Mouse (Mus musculus): ENCODE data around the gene Paqr9. TPM values are rescaled to one million over a fixed set of nuclear protein-coding genes. Genes with fewer than 3 reads are reported as not detected.
"Not testable (repeated sequence)": the region's sequence is repeated elsewhere in the genome, so short reads cannot be mapped to it uniquely, and the experiment has no call there.

The Paqr9 gene
- polyA plus RNA-seq (2014; fragmentation: Nextera tagmentation; extraction: Ambion mirVana): 0.17 TPM in 2 replicates

- H3K27me3 ChIP-seq (ENCODE audit: control insufficient read depth, insufficient read depth, low read length): peaks cover 43% of the 10 kb centered on the region
- no peaks in the 10 kb centered on the region for H3K9me3 ChIP-seq (ENCODE audit: control insufficient read depth, low read length)
- under 1% methylated on average over 51 of the region's 118 CpGs for WGBS
- no peaks in the 10 kb centered on the region for H3K36me3 ChIP-seq (ENCODE audit: control insufficient read depth, insufficient read depth, low read length)
- ATAC-seq (ENCODE audit: insufficient number of reproducible peaks, low FRiP score, low TSS enrichment, low read depth) (peak; percentile 51; the same call in 1 of the 2 replicates), DNase-seq (ENCODE audit: low spot score) (peak; percentile 57)
- peak within 1 kb of the TSS; percentile 61 for H3K9ac ChIP-seq (ENCODE audit: low read length)
- H3K4me1 ChIP-seq (ENCODE audit: control insufficient read depth, insufficient read depth, low read length): peaks cover 3% of the 10 kb centered on the region
- peak within 1 kb of the TSS; percentile 52 for H3K4me3 ChIP-seq (ENCODE audit: low read depth, low read length)
- H3K4me2 ChIP-seq (ENCODE audit: low read depth, severe bottlenecking): peak within 1 kb of the TSS; percentile 96
- H3K27ac ChIP-seq (replicated peaks; ENCODE audit: low read depth, low read length): no peak within 1 kb of the TSS
These were observed at the start of gene Paqr9 for GRCm38 (mm10) chr9:95559059-95559935. Paqr9 (plus strand) TSS chr9:95559657.

- DNase-seq (ENCODE audit: low spot score) (no peak), ATAC-seq (ENCODE audit: insufficient number of reproducible peaks, low FRiP score, low TSS enrichment, low read depth) (no peak; the same call in 1 of the 2 replicates)
- peaks cover 12% of the 10 kb centered on the region for H3K4me1 ChIP-seq (ENCODE audit: control insufficient read depth, insufficient read depth, low read length)
- H3K27ac ChIP-seq (replicated peaks; ENCODE audit: low read depth, low read length): no peak overlapping the region
- no peaks in the 10 kb centered on the region for H3K27me3 ChIP-seq (ENCODE audit: control insufficient read depth, insufficient read depth, low read length)
- peak overlapping the region; percentile 95 for H3K9ac ChIP-seq (ENCODE audit: low read length)
- 6% methylated on average over 21 of the region's 21 CpGs for WGBS
- H3K4me3 ChIP-seq (ENCODE audit: low read depth, low read length): peak overlapping the region; percentile 99
- H3K9me3 ChIP-seq (ENCODE audit: control insufficient read depth, low read length): no peaks in the 10 kb centered on the region
- no peaks in the 10 kb centered on the region for H3K36me3 ChIP-seq (ENCODE audit: control insufficient read depth, insufficient read depth, low read length)
- peak overlapping the region; percentile 78 for H3K4me2 ChIP-seq (ENCODE audit: low read depth, severe bottlenecking)
These were observed 48.6 kb upstream of the Paqr9 start for GRCm38 (mm10) chr9:95510693-95511404.

GRCm38 (mm10) chr9:95511472-95512330, 47.8 kb upstream of the Paqr9 start, which contains the start of gene U2surp:
U2surp (minus strand) TSS chr9:95511996.
- H3K27me3 ChIP-seq (ENCODE audit: control insufficient read depth, insufficient read depth, low read length): no peaks in the 10 kb centered on the region
- peak within 1 kb of the TSS; percentile 95 for H3K9ac ChIP-seq (ENCODE audit: low read length)
- H3K9me3 ChIP-seq (ENCODE audit: control insufficient read depth, low read length): no peaks in the 10 kb centered on the region
- no peaks in the 10 kb centered on the region for H3K36me3 ChIP-seq (ENCODE audit: control insufficient read depth, insufficient read depth, low read length)
- peak within 1 kb of the TSS; percentile 82 for H3K4me2 ChIP-seq (ENCODE audit: low read depth, severe bottlenecking)
- peak; percentile 96 for DNase-seq (ENCODE audit: low spot score)
- H3K4me1 ChIP-seq (ENCODE audit: control insufficient read depth, insufficient read depth, low read length): peaks cover 12% of the 10 kb centered on the region
- under 1% methylated on average over 74 of the region's 74 CpGs for WGBS
- H3K27ac ChIP-seq (replicated peaks; ENCODE audit: low read depth, low read length): peak within 1 kb of the TSS; percentile 78; the same call in 1 of the 2 replicates
- H3K4me3 ChIP-seq (ENCODE audit: low read depth, low read length): peak within 1 kb of the TSS; percentile 99
- ATAC-seq (ENCODE audit: insufficient number of reproducible peaks, low FRiP score, low TSS enrichment, low read depth): peak; percentile 94

GRCm38 (mm10) chr9:95512331-95513030, 47.0 kb upstream of the Paqr9 start:
- Histone ChIP-seq H3K9me3 (ENCODE audit: control insufficient read depth, low read length) (no peaks in the 10 kb centered on the region), H3K4me3 (ENCODE audit: low read depth, low read length) (peak overlapping the region; percentile 99), H3K4me1 (ENCODE audit: control insufficient read depth, insufficient read depth, low read length) (peaks cover 12% of the 10 kb centered on the region), H3K27ac (replicated peaks; ENCODE audit: low read depth, low read length) (peak overlapping the region; percentile 59; the same call in 1 of the 2 replicates), H3K9ac (ENCODE audit: low read length) (peak overlapping the region; percentile 77), H3K27me3 (ENCODE audit: control insufficient read depth, insufficient read depth, low read length) (no peaks in the 10 kb centered on the region), H3K4me2 (ENCODE audit: low read depth, severe bottlenecking) (peak overlapping the region; percentile 82), H3K36me3 (ENCODE audit: control insufficient read depth, insufficient read depth, low read length) (no peaks in the 10 kb centered on the region)
- DNase-seq (ENCODE audit: low spot score) (no peak), ATAC-seq (ENCODE audit: insufficient number of reproducible peaks, low FRiP score, low TSS enrichment, low read depth) (peak; percentile 32; the same call in 1 of the 2 replicates)
- WGBS: 27% methylated on average over 15 of the region's 15 CpGs

GRCm38 (mm10) chr9:95513776-95514175, 45.7 kb upstream of the Paqr9 start:
- DNase-seq (ENCODE audit: low spot score) (no peak), ATAC-seq (ENCODE audit: insufficient number of reproducible peaks, low FRiP score, low TSS enrichment, low read depth) (no peak)
- no peaks in the 10 kb centered on the region for H3K36me3 ChIP-seq (ENCODE audit: control insufficient read depth, insufficient read depth, low read length)
- H3K27ac ChIP-seq (replicated peaks; ENCODE audit: low read depth, low read length): no peak overlapping the region
- no peaks in the 10 kb centered on the region for H3K27me3 ChIP-seq (ENCODE audit: control insufficient read depth, insufficient read depth, low read length)
- no peak overlapping the region for H3K9ac ChIP-seq (ENCODE audit: low read length)
- H3K9me3 ChIP-seq (ENCODE audit: control insufficient read depth, low read length): no peaks in the 10 kb centered on the region
- peaks cover 12% of the 10 kb centered on the region for H3K4me1 ChIP-seq (ENCODE audit: control insufficient read depth, insufficient read depth, low read length)
- no peak overlapping the region for H3K4me2 ChIP-seq (ENCODE audit: low read depth, severe bottlenecking)
- no peak overlapping the region for H3K4me3 ChIP-seq (ENCODE audit: low read depth, low read length)
- WGBS: 92% methylated on average over 2 of the region's 2 CpGs

GRCm38 (mm10) chr9:95514361-95514760, 45.1 kb upstream of the Paqr9 start:
- H3K9ac ChIP-seq (ENCODE audit: low read length); H3K4me3 ChIP-seq (ENCODE audit: low read depth, low read length); ATAC-seq (ENCODE audit: insufficient number of reproducible peaks, low FRiP score, low TSS enrichment, low read depth); H3K27ac ChIP-seq (replicated peaks; ENCODE audit: low read depth, low read length); H3K36me3 ChIP-seq (ENCODE audit: control insufficient read depth, insufficient read depth, low read length); H3K27me3 ChIP-seq (ENCODE audit: control insufficient read depth, insufficient read depth, low read length); DNase-seq (ENCODE audit: low spot score); H3K4me2 ChIP-seq (ENCODE audit: low read depth, severe bottlenecking); H3K9me3 ChIP-seq (ENCODE audit: control insufficient read depth, low read length): not testable (repeated sequence)
- WGBS: 98% methylated on average over 3 of the region's 3 CpGs
- H3K4me1 ChIP-seq (ENCODE audit: control insufficient read depth, insufficient read depth, low read length): peaks cover 12% of the 10 kb centered on the region

GRCm38 (mm10) chr9:95520563-95520962, 38.9 kb upstream of the Paqr9 start:
- Histone ChIP-seq H3K36me3 (ENCODE audit: control insufficient read depth, insufficient read depth, low read length) (no peaks in the 10 kb centered on the region), H3K4me3 (ENCODE audit: low read depth, low read length) (no peak overlapping the region), H3K9me3 (ENCODE audit: control insufficient read depth, low read length) (no peaks in the 10 kb centered on the region), H3K9ac (ENCODE audit: low read length) (no peak overlapping the region), H3K4me2 (ENCODE audit: low read depth, severe bottlenecking) (no peak overlapping the region), H3K4me1 (ENCODE audit: control insufficient read depth, insufficient read depth, low read length) (no peaks in the 10 kb centered on the region), H3K27me3 (ENCODE audit: control insufficient read depth, insufficient read depth, low read length) (no peaks in the 10 kb centered on the region), H3K27ac (replicated peaks; ENCODE audit: low read depth, low read length) (no peak overlapping the region)
- ATAC-seq (ENCODE audit: insufficient number of reproducible peaks, low FRiP score, low TSS enrichment, low read depth) (no peak), DNase-seq (ENCODE audit: low spot score) (no peak)
- WGBS: 84% methylated on average over 5 of the region's 5 CpGs

Data from limb, embryonic 11.5 days (tissue).